ENCODE assay signal across 8 mouse cellular contexts in genomic region chr6:8508883-8509536, GRCm38 (mm10). TPM values are rescaled to one million over a fixed set of nuclear protein-coding genes. Genes with fewer than 3 reads are reported as not detected.
DNase-seq lines count a peak whose midpoint lies in the region; ATAC-seq lines count a peak whose summit lies in the region.

No protein-coding gene starts in this region.

- DNase-seq in adipocyte (ENCODE audit: low spot score) = peak; percentile 100
- peak; percentile 99 for DNase-seq in embryo, embryonic 10 days (ENCODE audit: low spot score)
- peak; percentile 99 for DNase-seq in gastrocnemius, postnatal 10 days
- peak; percentile 99 for DNase-seq in induced T-regulatory cell, adult 2 months (ENCODE audit: low read depth)
- DNase-seq in left cerebral cortex, adult 9 months (ENCODE audit: low spot score in 2 of 2) = peak; percentile 98 to 99
- DNase-seq in right cerebral cortex, postnatal 14 days = peak; percentile 98
- peak; percentile 99 for DNase-seq in urinary bladder, postnatal 36 days (ENCODE audit: low spot score in 2 of 2)

- peak; percentile 92 for ATAC-seq in megakaryocyte progenitor cell, adult 5-6 weeks (replicated peaks; ENCODE audit: poor library complexity)

RNA-seq across cellular contexts. Expression of gene Glcci1, which starts 0.4 kb away (rescaled TPM):
- 10 to 100 TPM in 1 of 2 experiments, 1 to 10 TPM in 1; 9.9 to 12.9 TPM for total RNA-seq in gastrocnemius, postnatal 10 days (2021)
- total RNA-seq in megakaryocyte progenitor cell, adult 5-6 weeks (2015) = 5.1 and 7.1 TPM in 2 replicates
- 0.54 and 5.1 TPM in 2 replicates for total RNA-seq in megakaryocyte progenitor cell, adult 5-6 weeks (2017)

Comparison
In these comparisons a context has a peak if more than half of its experiments do, and no peak if none do; other contexts are left out.
1. Peak in every context shown above with its lines: DNase-seq and ATAC-seq.